Mouse (Mus musculus) lung, adult 2 months (tissue): ENCODE results near the gene Strbp.

ENCODE experiments used
- CTCF ChIP-seq: fragments of 200-500 bp; IDR thresholded peaks from 2 replicates; pipeline ENCODE4 v1.5.1; 2011; ENCODE audit warnings: mild to moderate bottlenecking, low read length, control low read depth; ENCODE audit not compliant: insufficient read depth
- POLR2A ChIP-seq: fragments of 200-500 bp; IDR thresholded peaks from 2 replicates; pipeline ENCODE4 v1.6.1; 2011; ENCODE audit warnings: low read depth, mild to moderate bottlenecking, control low read depth, low read length, borderline replicate concordance; ENCODE audit errors: extremely low read depth

GRCm38 (mm10) chr2:37519286-37519640 is 184.4 kb downstream of the Strbp start:
- TF ChIP-seq CTCF = no peak
- no peak for TF ChIP-seq POLR2A
